Mouse (Mus musculus) MEL (cell line): ENCODE measurements around the gene Selenoh.

Experiments
- MAX ChIP-seq: IDR thresholded peaks from 2 replicates; pipeline ENCODE4 v1.6.1; 2011; ENCODE audit warnings: low read length, improper control_type of control experiment
- POLR2A ChIP-seq, 2 experiments: IDR thresholded peaks; 2 replicates each; pipeline ENCODE4 v1.6.1; 2011 to 2012; ENCODE audit warnings: low read length in 2 of 2, mild to moderate bottlenecking in 2 of 2, control low read depth in 1 of 2, improper control_type of control experiment in 1 of 2, low read depth in 1 of 2, moderate library complexity in 1 of 2; ENCODE audit not compliant: control insufficient read depth in 1 of 2, insufficient read depth in 1 of 2, poor library complexity in 1 of 2

DNA sequence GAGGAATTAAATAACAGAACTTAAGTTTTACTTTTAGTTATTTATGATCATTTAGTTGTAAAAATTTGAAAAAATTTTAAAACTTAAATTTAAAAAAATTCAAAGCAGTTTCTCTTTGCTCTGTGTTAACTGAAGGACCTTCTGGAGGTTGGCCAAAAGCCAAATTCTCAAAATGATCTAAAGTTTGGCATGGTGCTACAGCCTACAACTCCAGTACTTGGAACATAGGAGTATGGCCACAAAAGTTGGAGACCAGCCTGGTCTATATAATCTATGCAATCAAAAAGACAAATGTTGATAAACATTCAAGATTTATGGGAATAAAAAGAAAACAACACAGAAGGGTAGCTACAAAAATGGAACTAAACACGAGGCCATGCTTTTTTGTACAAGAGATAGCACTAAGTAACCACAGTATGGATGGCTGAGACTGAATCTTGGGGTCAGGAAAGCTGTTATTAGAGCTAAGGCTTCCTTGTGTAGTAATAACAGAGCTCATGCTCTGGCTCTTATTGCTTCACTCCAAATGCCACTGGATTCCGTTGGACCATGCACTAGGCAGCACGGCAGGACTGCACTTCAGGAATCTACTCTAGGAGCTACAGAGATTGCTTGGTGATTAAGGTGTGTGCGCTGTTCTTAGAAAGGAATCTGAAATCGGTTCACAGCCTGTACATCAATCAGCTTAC lies 24.6 kb upstream of the Selenoh start:
- TF ChIP-seq MAX: no peak
- no peak for TF ChIP-seq POLR2A (IDR thresholded peaks at IDR 0.05; ENCODE audit: control insufficient read depth in 1 of 2, insufficient read depth in 1 of 2, low read depth in 1 of 2, low read length in 2 of 2, poor library complexity in 1 of 2)
